Mouse (Mus musculus): ENCODE results near the gene Ccdc171.
"Not testable (repeated sequence)": the region's sequence is repeated elsewhere in the genome, so short reads cannot be mapped to it uniquely, and the experiment has no call there.

Gene Ccdc171

GRCm38 (mm10) chr4:83524843-83525689 is at the start of gene Ccdc171:
Ccdc171 (plus strand) TSS chr4:83525545.
- DNase-seq (ENCODE audit: low spot score in 2 of 2), result peak; percentile 84 to 89

GRCm38 (mm10) chr4:83485250-83485649 is 40.1 kb upstream of the Ccdc171 start:
- no peak for DNase-seq (ENCODE audit: low spot score in 2 of 2)

DNA sequence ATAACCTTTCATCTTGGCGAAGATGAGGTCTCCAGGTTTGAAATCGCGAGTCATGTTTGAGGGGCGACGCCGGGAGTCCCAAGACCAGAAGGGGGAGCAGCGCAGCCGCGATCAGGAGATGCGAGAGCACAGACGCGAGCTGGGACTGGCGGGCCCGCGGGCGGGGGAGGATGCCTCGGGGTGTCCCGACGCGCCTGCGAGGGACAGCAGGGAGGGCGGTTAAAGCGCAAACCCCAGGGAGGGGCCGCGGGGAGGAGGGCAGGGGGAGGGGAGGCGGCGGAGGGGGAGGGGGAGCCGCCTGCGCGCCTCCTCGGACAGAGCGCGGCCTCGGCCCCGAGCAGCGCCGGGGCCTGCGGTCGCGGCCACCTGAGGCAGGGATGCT is 39.6 kb upstream of the Ccdc171 start:
- peak; percentile 80 to 85 for DNase-seq (ENCODE audit: low spot score in 2 of 2)

- DNase-seq (ENCODE audit: low spot score in 2 of 2), result peak; percentile 74 to 78
Observed at GRCm38 (mm10) chr4:83486117-83486901, 39.0 kb upstream of the Ccdc171 start, which contains the start of gene Psip1. Psip1 (minus strand) TSS chr4:83486459.

DNA sequence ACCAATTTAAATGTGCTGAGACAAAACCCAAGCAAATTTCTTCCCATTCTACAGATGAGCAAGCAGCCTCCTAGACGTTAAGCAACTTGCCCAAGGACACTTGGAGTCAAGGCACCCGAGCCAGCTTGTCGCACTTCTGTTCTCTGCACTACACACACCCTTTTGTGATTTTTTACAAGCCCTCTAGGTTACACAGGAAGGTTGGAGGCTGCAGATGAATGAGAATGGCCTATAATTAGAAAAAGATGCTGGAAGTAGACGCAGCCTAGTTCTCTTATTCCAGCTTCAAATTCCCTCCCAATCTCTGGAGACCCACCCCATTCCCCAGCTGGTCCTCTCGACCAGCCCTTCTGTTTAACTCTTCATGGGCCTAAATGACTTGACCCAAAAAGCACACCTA is 36.2 kb upstream of the Ccdc171 start:
- no peak for DNase-seq (ENCODE audit: low spot score in 2 of 2)

DNA sequence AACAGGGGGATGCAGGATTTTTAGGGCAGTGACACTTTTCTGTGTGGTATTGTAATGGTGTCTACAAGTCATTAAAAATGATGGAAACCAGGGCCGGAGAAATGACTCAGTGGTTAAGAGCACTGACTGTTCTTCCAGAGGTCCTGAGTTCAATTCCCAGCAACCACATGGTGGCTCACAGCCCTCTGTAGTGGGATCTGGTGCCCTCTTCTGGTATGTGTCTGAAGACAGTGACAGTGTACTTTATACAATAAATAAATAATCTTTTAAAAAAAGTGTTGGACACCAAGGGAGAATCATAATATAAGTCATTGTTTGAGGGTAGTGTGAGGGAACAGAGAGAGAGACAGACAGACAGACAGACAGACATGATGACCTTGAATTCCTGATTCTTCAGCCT is 32.2 kb upstream of the Ccdc171 start:
- no peak for DNase-seq (ENCODE audit: low spot score in 2 of 2)

GRCm38 (mm10) chr4:83497013-83497412 is 28.3 kb upstream of the Ccdc171 start:
- DNase-seq (ENCODE audit: low spot score in 2 of 2), result not testable (repeated sequence)

GRCm38 (mm10) chr4:83500154-83501036 is 24.9 kb upstream of the Ccdc171 start:
- no peak for DNase-seq (ENCODE audit: low spot score in 2 of 2)

GRCm38 (mm10) chr4:83501037-83501430 is 24.3 kb upstream of the Ccdc171 start:
- no peak for DNase-seq (ENCODE audit: low spot score in 2 of 2)

- DNase-seq (ENCODE audit: low spot score in 2 of 2), result no peak
Observed at GRCm38 (mm10) chr4:83509600-83509999, 15.7 kb upstream of the Ccdc171 start.

- no peak for DNase-seq (ENCODE audit: low spot score in 2 of 2)
Observed at GRCm38 (mm10) chr4:83511083-83511482, 14.3 kb upstream of the Ccdc171 start.

GRCm38 (mm10) chr4:83512217-83512616 is 13.1 kb upstream of the Ccdc171 start:
- DNase-seq (ENCODE audit: low spot score in 2 of 2), result no peak

- no peak for DNase-seq (ENCODE audit: low spot score in 2 of 2)
Observed at GRCm38 (mm10) chr4:83512644-83513043, 12.7 kb upstream of the Ccdc171 start.

DNA sequence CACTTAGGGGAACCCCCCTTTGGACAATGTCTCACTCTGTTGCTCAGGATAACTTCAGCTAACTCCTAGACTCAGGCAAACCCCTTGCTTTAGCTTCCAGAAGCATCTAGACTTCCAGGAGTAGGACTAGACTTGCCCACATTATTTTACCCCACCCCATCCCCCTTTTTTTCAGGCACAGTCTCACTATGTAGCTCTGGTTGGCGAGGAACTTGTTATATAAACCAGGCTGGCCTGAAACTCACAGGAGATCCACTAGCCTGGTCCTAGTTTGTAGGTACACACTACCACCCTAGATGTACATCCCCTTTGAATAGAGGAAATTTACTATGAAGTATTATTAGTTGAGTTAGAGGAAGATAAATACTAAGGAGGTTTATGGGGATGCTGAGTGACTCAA is 11.2 kb upstream of the Ccdc171 start:
- no peak for DNase-seq (ENCODE audit: low spot score in 2 of 2)

DNA sequence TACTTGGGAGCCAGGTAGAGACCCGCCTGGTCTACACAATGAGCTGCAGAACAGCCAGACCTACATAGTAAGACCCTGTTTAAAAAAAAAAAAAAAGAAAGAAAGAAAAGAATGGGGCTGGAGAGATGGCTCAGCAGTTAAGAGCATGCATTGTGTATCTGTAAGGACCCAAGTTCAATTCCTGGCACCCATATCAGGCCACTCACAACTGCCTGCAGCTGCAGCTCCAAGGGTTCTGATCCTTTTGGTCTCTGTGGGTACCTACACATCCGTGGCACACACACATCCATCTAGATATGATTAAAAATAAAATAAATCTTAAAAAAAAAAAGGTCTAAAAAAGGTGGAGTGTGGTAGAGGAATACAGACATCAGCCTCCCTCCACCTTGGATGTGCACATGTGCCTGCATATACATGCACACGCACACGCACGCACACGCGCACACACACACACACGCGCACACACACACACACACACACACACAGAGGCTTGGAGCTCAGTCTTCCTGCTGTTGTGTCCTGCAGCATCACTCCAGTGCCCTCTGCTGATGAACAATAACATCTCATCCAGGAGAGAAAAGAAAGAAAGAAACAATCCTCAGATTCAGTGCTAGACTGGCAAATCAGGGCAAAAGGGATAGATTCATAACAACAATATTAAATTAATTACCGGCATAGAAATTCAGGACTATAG is 10.2 kb upstream of the Ccdc171 start:
- no peak for DNase-seq (ENCODE audit: low spot score in 2 of 2)

DNA sequence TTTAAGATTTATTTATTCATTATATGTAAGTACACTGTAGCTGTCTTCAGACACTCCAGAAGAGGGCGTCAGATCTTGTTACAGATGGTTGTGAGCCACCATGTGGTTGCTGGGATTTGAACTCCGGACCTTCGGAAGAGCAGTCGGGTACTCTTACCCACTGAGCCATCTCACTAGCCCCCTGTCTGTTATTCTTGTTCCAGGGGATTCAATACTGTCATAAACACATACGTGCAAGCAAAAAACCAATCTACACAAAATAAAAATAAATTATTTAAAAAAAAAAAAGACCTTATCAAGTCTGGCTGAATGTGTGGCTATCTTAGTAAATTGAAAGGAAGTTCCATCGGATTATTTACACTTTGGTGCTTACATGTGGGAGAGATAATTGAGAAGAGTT is 9.2 kb upstream of the Ccdc171 start:
- not testable (repeated sequence) for DNase-seq (ENCODE audit: low spot score in 2 of 2)

GRCm38 (mm10) chr4:83519148-83519547 is 6.2 kb upstream of the Ccdc171 start:
- no peak for DNase-seq (ENCODE audit: low spot score in 2 of 2)

- DNase-seq (ENCODE audit: low spot score in 2 of 2), result no peak
Observed at GRCm38 (mm10) chr4:83519807-83520206, 5.5 kb upstream of the Ccdc171 start.

- DNase-seq (ENCODE audit: low spot score in 2 of 2), result no peak
Observed at GRCm38 (mm10) chr4:83520308-83520707, 5.0 kb upstream of the Ccdc171 start.

DNA sequence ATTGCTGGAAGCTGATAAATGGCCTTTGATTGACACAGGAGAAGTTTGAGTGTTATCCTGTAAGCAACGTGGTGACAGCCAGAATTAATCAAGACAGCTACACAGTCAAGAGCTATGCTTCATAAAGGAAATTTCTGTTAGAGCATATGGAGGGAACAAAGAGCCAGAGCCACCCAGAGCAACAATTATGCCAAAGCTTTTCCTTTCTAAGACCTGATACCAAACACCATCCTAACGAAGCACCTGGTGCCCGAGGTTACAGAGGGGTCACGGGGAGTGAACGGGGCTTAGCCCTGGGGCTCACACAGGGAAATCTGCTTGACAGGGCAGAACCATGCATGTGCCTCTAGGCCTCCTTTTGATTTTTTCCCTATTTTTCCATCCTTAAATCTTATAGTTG is 3.3 kb upstream of the Ccdc171 start:
- DNase-seq (ENCODE audit: low spot score in 2 of 2), result no peak

- no peak for DNase-seq (ENCODE audit: low spot score in 2 of 2)
Observed at GRCm38 (mm10) chr4:83524456-83524842, 896 bp upstream of the Ccdc171 start.

Measured in right cerebral cortex, postnatal 36 days (tissue).